Mouse (Mus musculus) gastrocnemius, postnatal 25 days (tissue): ENCODE data around the gene Bmi1. TPM values are rescaled to one million over a fixed set of nuclear protein-coding genes. Genes with fewer than 3 reads are reported as not detected.

Experiments
- DNase-seq: peaks from one replicate; pipeline ENCODE4 v3.0.0; 2022
- total RNA-seq, 2 experiments: library from RNA; stranded (reverse); gene quantifications; 1 replicate in 1 of 2; 2 replicates in 1 of 2; pipeline ENCODE4 v1.2.3; 2021

Gene Bmi1
- total RNA-seq, 2 experiments from 2014 or later = 29.9 to 42.7 TPM

- no peak for DNase-seq
Observed at GRCm38 (mm10) chr2:18687671-18688170, 10.9 kb downstream of the Bmi1 start.

- DNase-seq = no peak
Observed at GRCm38 (mm10) chr2:18688286-18688685, 11.5 kb downstream of the Bmi1 start.

GRCm38 (mm10) chr2:18688708-18689063, 11.9 kb downstream of the Bmi1 start:
- DNase-seq = peak; percentile 26

- DNase-seq = peak; percentile 27
Observed at GRCm38 (mm10) chr2:18689064-18689921, 12.5 kb downstream of the Bmi1 start.

GRCm38 (mm10) chr2:18690055-18690691, 13.4 kb downstream of the Bmi1 start:
- DNase-seq = peak; percentile 20

GRCm38 (mm10) chr2:18690756-18691155, 13.9 kb downstream of the Bmi1 start:
- no peak for DNase-seq

- DNase-seq = no peak
Observed at GRCm38 (mm10) chr2:18692031-18692430, 15.2 kb downstream of the Bmi1 start.

GRCm38 (mm10) chr2:18692548-18692947, 15.7 kb downstream of the Bmi1 start:
- DNase-seq = no peak

GRCm38 (mm10) chr2:18693491-18693870, 16.7 kb downstream of the Bmi1 start:
- no peak for DNase-seq

- peak; percentile 77 for DNase-seq
Observed at GRCm38 (mm10) chr2:18693871-18694610, 17.2 kb downstream of the Bmi1 start, which contains the start of gene Spag6. TSS of gene Spag6 (plus strand) at chr2:18694032.

GRCm38 (mm10) chr2:18694611-18694950, 17.8 kb downstream of the Bmi1 start:
- no peak for DNase-seq

GRCm38 (mm10) chr2:18695163-18695562, 18.3 kb downstream of the Bmi1 start:
- DNase-seq = no peak

- DNase-seq = no peak
Observed at GRCm38 (mm10) chr2:18695629-18696150, 18.9 kb downstream of the Bmi1 start.

- no peak for DNase-seq
Observed at GRCm38 (mm10) chr2:18697591-18698244, 20.9 kb downstream of the Bmi1 start.

- DNase-seq = no peak
Observed at GRCm38 (mm10) chr2:18698663-18699385, 22.0 kb downstream of the Bmi1 start.

- DNase-seq = no peak
Observed at GRCm38 (mm10) chr2:18699401-18699990, 22.7 kb downstream of the Bmi1 start.

GRCm38 (mm10) chr2:18710356-18710755, 33.5 kb downstream of the Bmi1 start:
- DNase-seq = no peak

- no peak for DNase-seq
Observed at GRCm38 (mm10) chr2:18713071-18713470, 36.3 kb downstream of the Bmi1 start.

- DNase-seq = no peak
Observed at GRCm38 (mm10) chr2:18714337-18714736, 37.5 kb downstream of the Bmi1 start.

- DNase-seq = no peak
Observed at GRCm38 (mm10) chr2:18718521-18718920, 41.7 kb downstream of the Bmi1 start.
